Mouse (Mus musculus): Measurements from ENCODE around the gene Tmpo. TPM values are rescaled to one million over a fixed set of nuclear protein-coding genes. Genes with fewer than 3 reads are reported as not detected.
A peak's percentile ranks its signal among the peaks of the same experiment; 100 is the strongest.

Tmpo gene
- polyA plus RNA-seq, 1 experiment from 2014 or later = 209 TPM

DNA sequence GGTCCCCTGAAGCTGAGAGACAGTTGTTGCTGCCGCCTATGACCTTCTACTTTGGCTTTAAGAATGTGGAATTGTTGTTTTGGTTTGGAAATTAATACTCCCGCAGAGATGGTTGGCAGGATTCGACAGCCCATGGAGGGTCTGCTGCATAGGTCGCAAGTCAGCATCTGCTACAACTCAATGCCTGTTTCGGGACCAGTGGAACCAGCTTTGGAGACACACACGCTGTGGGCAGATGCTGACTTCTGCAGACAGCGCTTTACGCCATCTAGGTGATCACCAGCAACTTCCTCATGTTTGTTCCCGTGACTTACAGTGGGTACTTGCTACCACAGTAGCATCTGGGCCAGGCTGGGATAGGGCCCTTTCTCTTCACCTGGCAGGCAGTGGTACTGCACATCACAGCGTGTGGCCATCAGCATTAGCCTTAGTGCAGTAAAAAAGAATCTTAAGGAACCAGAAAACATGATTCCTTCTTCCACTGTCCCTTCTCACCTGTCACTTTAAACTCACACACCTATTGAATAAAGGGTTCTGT, 38.4 kb downstream of the Tmpo start:
- peak; percentile 8; the same call in 1 of the 2 replicates for ATAC-seq
- WGBS = 66% methylated on average over 10 of the region's 10 CpGs
- no peaks in the 10 kb centered on the region for H3K9me3 ChIP-seq

DNA sequence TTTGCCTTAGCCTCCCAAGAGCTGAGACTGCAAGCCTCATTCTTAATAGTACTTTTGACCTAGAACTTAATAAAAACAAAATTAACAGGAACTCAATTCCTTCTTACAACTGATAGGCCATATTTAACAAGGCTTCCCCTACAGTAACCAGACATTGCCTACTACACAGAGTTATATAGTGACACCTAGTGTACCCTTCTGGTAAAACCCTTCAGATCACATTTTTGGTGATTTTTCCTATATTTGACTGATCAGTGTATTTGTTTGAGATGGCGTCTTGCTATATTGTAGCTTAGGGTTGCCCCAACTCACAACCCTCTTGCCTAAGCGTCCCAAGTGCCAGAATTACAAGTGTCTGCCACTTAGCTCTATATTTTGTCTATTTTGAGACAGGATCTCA, 39.6 kb downstream of the Tmpo start:
- peak; percentile 35; the same call in 1 of the 2 replicates for ATAC-seq
- Histone ChIP-seq H3K9ac (no peak overlapping the region), H3K4me3 (replicated peaks) (no peak overlapping the region), H3K27ac (no peak overlapping the region), H3K4me1 (replicated peaks) (no peaks in the 10 kb centered on the region), H3K36me3 (peaks cover 12% of the 10 kb centered on the region), H3K9me3 (no peaks in the 10 kb centered on the region), H3K4me2 (replicated peaks) (no peak overlapping the region), H3K27me3 (replicated peaks) (no peaks in the 10 kb centered on the region)
- 30% methylated on average over 2 of the region's 2 CpGs for WGBS

More for the DNA sequence above, 38.4 kb downstream of the Tmpo start:
- Histone ChIP-seq H3K27me3 (replicated peaks) (no peaks in the 10 kb centered on the region), H3K27ac (no peak overlapping the region), H3K9ac (no peak overlapping the region), H3K4me2 (replicated peaks) (no peak overlapping the region), H3K4me3 (replicated peaks) (no peak overlapping the region), H3K4me1 (replicated peaks) (no peaks in the 10 kb centered on the region), H3K36me3 (peaks cover 17% of the 10 kb centered on the region)

DNA sequence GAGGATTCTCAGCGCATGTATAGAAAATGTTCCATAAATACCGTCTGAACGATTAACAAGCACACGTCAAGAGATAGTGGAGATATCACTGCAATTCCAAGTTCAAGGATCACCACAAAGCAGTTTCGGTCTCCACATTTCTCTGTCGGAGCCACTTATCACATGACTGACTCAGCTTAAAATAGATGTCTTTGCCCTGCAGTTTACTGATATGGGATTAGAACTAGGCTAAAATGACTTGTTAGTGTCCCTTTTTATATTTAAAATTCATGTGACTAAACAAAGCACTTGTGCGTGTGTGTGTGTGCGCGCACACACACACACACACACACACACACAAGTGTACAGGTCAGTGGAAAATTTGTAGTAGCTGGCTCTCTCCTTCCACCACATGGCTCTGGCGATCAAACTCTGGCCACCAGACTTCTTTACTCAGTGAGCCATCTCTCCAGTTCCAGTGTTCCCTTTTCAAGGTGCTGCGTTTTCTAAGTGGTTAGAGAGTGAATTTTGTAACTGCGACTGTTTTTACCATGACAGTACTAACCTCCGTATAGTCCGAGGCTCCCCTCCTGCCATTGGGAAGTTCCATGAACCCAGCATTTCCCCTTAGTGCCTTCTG, 41.9 kb downstream of the Tmpo start:
- Histone ChIP-seq H3K27me3 (replicated peaks) (no peaks in the 10 kb centered on the region), H3K9me3 (no peaks in the 10 kb centered on the region), H3K4me1 (replicated peaks) (no peaks in the 10 kb centered on the region), H3K4me3 (replicated peaks) (no peak overlapping the region), H3K36me3 (no peaks in the 10 kb centered on the region), H3K27ac (no peak overlapping the region), H3K4me2 (replicated peaks) (no peak overlapping the region), H3K9ac (no peak overlapping the region)
- WGBS = 85% methylated on average over 14 of the region's 14 CpGs
- ATAC-seq = no peak

DNA sequence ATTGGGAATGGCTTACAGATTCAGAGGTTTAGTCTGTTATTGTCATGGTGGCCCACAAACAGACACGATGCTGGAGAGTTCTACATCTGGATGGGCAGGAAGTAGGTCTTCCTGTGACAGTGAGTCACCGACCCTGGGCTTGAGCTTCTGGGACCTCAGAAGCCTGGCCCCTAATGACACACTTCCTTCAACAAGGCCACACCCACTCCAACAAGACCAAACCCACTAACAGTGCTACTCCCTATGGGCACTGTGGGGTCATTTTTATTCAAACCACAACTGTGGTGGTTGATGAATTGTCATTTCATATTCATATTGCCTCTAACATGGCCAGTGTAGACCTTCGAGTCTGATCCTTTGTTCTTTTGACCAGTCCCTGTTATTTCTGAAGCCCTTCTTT, 42.8 kb downstream of the Tmpo start:
- H3K27ac ChIP-seq = no peak overlapping the region
- H3K4me1 ChIP-seq (replicated peaks) = no peaks in the 10 kb centered on the region
- no peak overlapping the region for H3K4me2 ChIP-seq (replicated peaks)
- H3K9me3 ChIP-seq = no peaks in the 10 kb centered on the region
- H3K9ac ChIP-seq = no peak overlapping the region
- H3K4me3 ChIP-seq (replicated peaks) = no peak overlapping the region
- WGBS = 66% methylated on average over 3 of the region's 3 CpGs
- H3K27me3 ChIP-seq (replicated peaks) = no peaks in the 10 kb centered on the region
- H3K36me3 ChIP-seq = no peaks in the 10 kb centered on the region
- no peak for ATAC-seq

DNA sequence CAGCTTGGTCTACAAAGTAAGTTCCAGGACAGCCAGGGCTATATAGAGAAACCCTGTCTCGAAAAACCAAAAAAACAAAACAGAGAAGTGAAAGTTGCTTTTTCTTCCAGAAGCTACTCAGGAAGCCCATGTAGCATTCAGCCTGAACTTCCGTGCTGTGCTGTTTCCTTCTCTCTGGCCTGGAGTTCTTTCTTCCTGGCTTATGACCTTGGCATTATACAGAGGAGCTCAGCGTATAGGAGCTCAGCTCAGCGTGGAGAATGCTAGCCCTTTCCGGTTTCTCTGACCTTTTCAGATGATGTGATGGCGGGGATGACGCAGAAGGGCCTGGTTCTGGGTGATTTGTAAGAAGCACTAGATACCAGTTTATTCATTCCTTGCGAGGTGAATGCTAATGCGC, 43.7 kb downstream of the Tmpo start:
- no peak overlapping the region for H3K4me2 ChIP-seq (replicated peaks)
- no peak overlapping the region for H3K4me3 ChIP-seq (replicated peaks)
- WGBS = 79% methylated on average over 9 of the region's 9 CpGs
- no peaks in the 10 kb centered on the region for H3K4me1 ChIP-seq (replicated peaks)
- H3K9ac ChIP-seq = no peak overlapping the region
- H3K36me3 ChIP-seq = no peaks in the 10 kb centered on the region
- no peaks in the 10 kb centered on the region for H3K9me3 ChIP-seq
- no peak overlapping the region for H3K27ac ChIP-seq
- H3K27me3 ChIP-seq (replicated peaks) = no peaks in the 10 kb centered on the region
- no peak for ATAC-seq

DNA sequence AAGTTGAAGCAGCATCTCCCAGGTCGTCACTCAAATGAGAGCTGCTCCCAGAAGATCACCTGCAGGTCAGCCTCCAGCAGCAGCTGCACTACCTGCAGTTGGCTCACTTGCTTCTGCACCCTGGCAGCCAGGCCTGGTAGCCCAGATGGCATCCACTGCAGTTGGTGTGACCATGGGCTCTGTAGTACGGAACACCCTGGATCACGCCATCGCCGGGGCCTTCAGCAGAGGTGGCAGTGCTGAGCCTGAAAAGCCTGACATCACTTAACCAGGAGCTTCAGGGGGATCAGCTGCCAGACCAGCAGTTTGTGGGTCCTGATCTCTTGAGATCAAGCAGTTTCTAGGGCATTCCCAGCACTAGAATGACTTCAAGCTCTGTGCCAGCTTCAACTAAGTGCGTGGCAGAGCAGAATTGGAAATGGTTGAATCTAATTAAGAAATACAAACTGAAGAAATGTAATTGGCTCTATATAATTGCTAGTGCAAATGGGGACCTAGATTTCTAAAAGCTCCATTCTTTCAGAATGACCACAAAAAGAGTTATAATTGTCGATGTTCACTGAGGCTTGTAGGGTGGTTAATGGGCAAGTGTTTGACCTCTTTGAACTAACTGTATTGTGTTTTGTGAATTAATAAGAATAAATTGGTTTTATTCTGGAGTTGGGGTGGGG, 45.7 kb downstream of the Tmpo start:
- 91% methylated on average over 7 of the region's 7 CpGs for WGBS
- Histone ChIP-seq H3K4me1 (replicated peaks) (no peaks in the 10 kb centered on the region), H3K27me3 (replicated peaks) (no peaks in the 10 kb centered on the region), H3K36me3 (no peaks in the 10 kb centered on the region), H3K4me3 (replicated peaks) (no peak overlapping the region), H3K4me2 (replicated peaks) (no peak overlapping the region), H3K9me3 (no peaks in the 10 kb centered on the region), H3K27ac (no peak overlapping the region), H3K9ac (no peak overlapping the region)
- ATAC-seq = no peak

DNA sequence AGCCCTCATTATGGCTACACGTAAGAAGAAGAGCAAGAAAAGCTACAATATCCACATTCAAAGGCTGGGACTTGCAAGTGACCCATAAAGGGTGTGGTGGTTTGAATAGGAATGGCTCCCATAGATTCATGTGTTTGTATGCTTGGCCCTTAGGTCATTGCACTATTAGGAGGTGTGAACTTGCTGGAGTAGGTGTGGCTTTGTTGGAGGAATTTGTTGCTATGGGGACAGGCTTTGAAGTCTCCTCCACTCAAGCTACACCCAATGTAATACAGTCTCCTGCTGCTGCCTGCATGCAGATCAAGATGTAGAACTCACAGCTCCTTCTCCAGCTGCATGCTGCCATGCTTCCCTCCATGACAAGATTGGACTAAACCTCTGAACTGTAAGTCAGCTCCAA, 49.5 kb downstream of the Tmpo start:
- no peak overlapping the region for H3K4me2 ChIP-seq (replicated peaks)
- no peaks in the 10 kb centered on the region for H3K4me1 ChIP-seq (replicated peaks)
- no peaks in the 10 kb centered on the region for H3K36me3 ChIP-seq
- H3K9ac ChIP-seq = no peak overlapping the region
- no peaks in the 10 kb centered on the region for H3K9me3 ChIP-seq
- H3K27ac ChIP-seq = no peak overlapping the region
- WGBS = 90% methylated on average over 1 of the region's 1 CpGs
- no peak overlapping the region for H3K4me3 ChIP-seq (replicated peaks)
- peak; percentile 46; the same call in 1 of the 2 replicates for ATAC-seq
- H3K27me3 ChIP-seq (replicated peaks) = no peaks in the 10 kb centered on the region

DNA sequence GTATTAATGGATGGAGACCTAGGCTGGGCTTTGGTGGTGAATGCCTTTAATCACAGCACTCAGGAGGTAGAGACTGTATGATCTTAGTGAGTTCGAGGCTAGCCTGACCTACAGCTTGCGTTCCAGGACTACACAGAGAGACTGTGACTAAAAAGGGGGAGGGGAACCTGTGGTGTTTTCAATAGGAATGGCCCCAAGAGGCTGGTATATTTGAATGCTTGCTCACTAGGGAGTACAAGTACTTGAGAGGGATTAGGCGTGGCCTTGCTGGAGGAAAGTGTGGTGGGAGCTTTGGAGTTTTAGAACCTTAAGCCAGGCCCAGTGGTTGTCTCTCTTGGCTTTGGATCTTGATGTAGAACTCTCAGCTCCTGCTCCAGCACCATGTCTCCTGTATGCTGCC, 50.3 kb downstream of the Tmpo start:
- Histone ChIP-seq H3K9me3 (no peaks in the 10 kb centered on the region), H3K27ac (no peak overlapping the region), H3K9ac (no peak overlapping the region), H3K36me3 (no peaks in the 10 kb centered on the region), H3K4me1 (replicated peaks) (no peaks in the 10 kb centered on the region), H3K4me3 (replicated peaks) (no peak overlapping the region), H3K27me3 (replicated peaks) (no peaks in the 10 kb centered on the region), H3K4me2 (replicated peaks) (no peak overlapping the region)
- WGBS = 85% methylated on average over 3 of the region's 3 CpGs
- ATAC-seq = no peak

DNA sequence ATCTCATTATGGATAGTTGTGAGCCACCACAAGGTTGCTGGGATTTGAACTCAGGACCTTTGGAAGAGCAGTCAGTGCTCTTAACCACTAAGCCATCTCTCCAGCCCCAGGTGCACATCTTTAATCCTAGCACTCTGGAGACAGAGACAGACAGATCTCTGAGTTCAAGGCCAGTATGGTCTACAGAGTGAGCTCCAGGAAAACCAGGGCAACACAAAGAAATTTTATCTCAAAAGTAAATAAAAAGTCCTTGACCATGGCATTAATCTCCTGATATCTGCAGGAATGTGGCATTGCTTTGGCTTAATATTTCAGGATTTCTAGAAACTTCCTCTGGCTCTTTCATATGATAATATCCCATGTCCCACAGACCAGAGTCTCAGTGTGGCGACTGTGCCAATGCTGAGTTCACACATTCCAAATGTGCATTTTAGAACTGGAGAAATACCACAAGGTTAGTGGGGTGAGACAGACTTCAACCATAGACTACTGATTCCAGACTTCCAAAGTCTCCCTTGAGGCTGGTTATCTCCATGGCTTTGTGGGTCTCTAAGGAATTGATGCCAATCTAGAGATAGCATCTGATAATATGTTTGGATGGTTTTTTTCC, 52.5 kb downstream of the Tmpo start:
- Histone ChIP-seq H3K9ac (no peak overlapping the region), H3K36me3 (no peaks in the 10 kb centered on the region), H3K4me3 (replicated peaks) (no peak overlapping the region), H3K4me1 (replicated peaks) (no peaks in the 10 kb centered on the region), H3K27ac (no peak overlapping the region), H3K4me2 (replicated peaks) (no peak overlapping the region), H3K27me3 (replicated peaks) (no peaks in the 10 kb centered on the region), H3K9me3 (no peaks in the 10 kb centered on the region)
- WGBS = 85% methylated on average over 1 of the region's 1 CpGs
- no peak for ATAC-seq

DNA sequence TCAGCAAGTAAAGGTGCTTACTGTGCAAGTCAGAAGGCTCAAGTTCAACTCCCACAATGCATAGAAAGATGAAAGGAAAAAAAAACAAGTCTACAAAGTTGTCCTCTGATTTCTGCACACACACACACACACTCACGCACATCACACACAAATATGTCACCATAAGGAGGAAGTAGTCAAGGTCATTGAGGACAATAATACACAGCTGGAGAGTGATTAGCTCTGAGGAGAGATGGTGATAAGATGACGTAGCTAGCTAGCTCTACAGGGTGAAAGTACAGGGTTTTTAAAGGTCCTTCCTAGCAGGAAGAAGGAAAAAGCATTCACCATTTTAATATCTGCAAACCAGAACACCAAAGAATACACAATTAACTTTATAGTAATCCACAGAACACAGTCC, 53.7 kb downstream of the Tmpo start:
- 63% methylated on average over 2 of the region's 2 CpGs for WGBS
- H3K27me3 ChIP-seq (replicated peaks) = no peaks in the 10 kb centered on the region
- H3K9ac ChIP-seq = no peak overlapping the region
- no peak for ATAC-seq
- no peaks in the 10 kb centered on the region for H3K9me3 ChIP-seq
- H3K27ac ChIP-seq = no peak overlapping the region
- H3K4me3 ChIP-seq (replicated peaks) = no peak overlapping the region
- no peaks in the 10 kb centered on the region for H3K36me3 ChIP-seq
- H3K4me2 ChIP-seq (replicated peaks) = no peak overlapping the region
- H3K4me1 ChIP-seq (replicated peaks) = no peaks in the 10 kb centered on the region

DNA sequence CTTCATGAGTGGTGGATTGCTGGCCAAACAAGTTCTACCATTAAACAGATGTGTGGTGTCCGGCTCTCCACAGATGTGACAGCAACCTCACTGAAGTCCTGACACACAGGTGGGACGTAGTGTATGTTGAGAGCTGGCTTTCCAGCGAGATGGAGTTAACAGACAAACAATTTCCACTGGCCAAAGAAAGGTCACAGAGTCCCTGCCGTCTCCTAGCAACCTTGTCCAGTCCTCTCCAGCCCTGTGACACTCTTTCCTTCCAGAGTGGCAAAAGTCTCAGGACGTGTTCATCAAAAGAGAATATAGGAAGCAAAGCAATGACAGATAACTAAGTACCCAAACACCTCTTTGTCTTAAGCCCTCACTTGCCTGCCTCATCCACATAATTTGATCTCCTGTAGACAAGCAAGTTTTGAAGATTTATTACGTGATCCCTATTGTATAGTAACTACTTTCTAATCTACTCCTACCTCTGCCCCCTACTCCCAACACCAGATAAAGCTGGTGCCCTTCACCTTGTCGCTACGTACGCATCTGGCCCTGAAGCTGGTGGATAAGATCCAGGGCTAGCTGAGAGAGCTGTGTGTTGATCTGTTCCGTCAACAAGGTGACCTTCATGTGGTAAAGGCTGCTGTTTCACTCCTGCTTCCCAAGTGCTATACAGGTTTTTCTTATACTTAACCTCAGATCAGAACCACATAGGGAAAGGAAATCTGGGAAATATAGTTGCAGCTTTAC, 54.3 kb downstream of the Tmpo start:
- Histone ChIP-seq H3K4me3 (replicated peaks) (no peak overlapping the region), H3K27ac (no peak overlapping the region), H3K4me2 (replicated peaks) (no peak overlapping the region), H3K36me3 (no peaks in the 10 kb centered on the region), H3K27me3 (replicated peaks) (no peaks in the 10 kb centered on the region), H3K9ac (no peak overlapping the region), H3K4me1 (replicated peaks) (no peaks in the 10 kb centered on the region), H3K9me3 (no peaks in the 10 kb centered on the region)
- ATAC-seq = no peak
- WGBS = 67% methylated on average over 10 of the region's 10 CpGs
